Mouse (Mus musculus) MEL (cell line): ENCODE results near the gene Paqr5. TPM values are rescaled to one million over a fixed set of nuclear protein-coding genes. Genes with fewer than 3 reads are reported as not detected.

Source experiments
- DNase-seq: peaks from one replicate; pipeline ENCODE4 v3.0.0; 2011; ENCODE audit warnings: low read depth, low spot score
- H3K27ac ChIP-seq: 2 replicates; pipeline ENCODE4 v1.5.1; 2012; ENCODE audit warnings: low read depth, mild to moderate bottlenecking, control low read depth, low read length, moderate library complexity; ENCODE audit not compliant: control insufficient read depth
- H3K27me3 ChIP-seq, 2 experiments: fragments of 150-350 bp in 1 of 2; sonication (generic) in 1 of 2; 2 replicates each; pipeline ENCODE4 v1.6.1; 2012; ENCODE audit warnings: low read length in 2 of 2, mild to moderate bottlenecking in 2 of 2, improper control_type of control experiment in 1 of 2, moderate library complexity in 1 of 2; ENCODE audit not compliant: insufficient read depth in 2 of 2, control insufficient read depth in 1 of 2
- H3K36me3 ChIP-seq, 2 experiments: 2 replicates each; pipeline ENCODE4 v1.6.1; 2012 to 2014; ENCODE audit warnings: low read length in 2 of 2, improper control_type of control experiment in 1 of 2, inconsistent platforms in 1 of 2, mild to moderate bottlenecking in 1 of 2; ENCODE audit not compliant: insufficient read depth in 2 of 2, control insufficient read depth in 1 of 2
- H3K4me1 ChIP-seq, 2 experiments: fragments of 150-350 bp in 1 of 2; sonication (generic) in 1 of 2; 2 replicates each; pipeline ENCODE4 v1.6.1; 2012; ENCODE audit warnings: low read length in 2 of 2, improper control_type of control experiment in 1 of 2, mild to moderate bottlenecking in 1 of 2; ENCODE audit not compliant: insufficient read depth in 2 of 2, control insufficient read depth in 1 of 2
- H3K4me3 ChIP-seq, 2 experiments: fragments of 150-350 bp in 1 of 2; sonication (generic) in 1 of 2; 2 replicates each; pipeline ENCODE4 v1.5.1; 2012; ENCODE audit warnings: low read depth in 2 of 2, low read length in 2 of 2, mild to moderate bottlenecking in 2 of 2, moderate library complexity in 2 of 2, control low read depth in 1 of 2, improper control_type of control experiment in 1 of 2; ENCODE audit not compliant: control insufficient read depth in 1 of 2, insufficient read depth in 1 of 2
- H3K79me2 ChIP-seq: 2 replicates; pipeline ENCODE4 v1.6.1; 2012; ENCODE audit warnings: mild to moderate bottlenecking, low read length, moderate library complexity; ENCODE audit not compliant: control insufficient read depth, poor library complexity, insufficient read depth
- H3K9ac ChIP-seq: 2 replicates; pipeline ENCODE4 v1.6.1; 2012; ENCODE audit warnings: low read depth, mild to moderate bottlenecking, control low read depth, low read length, moderate library complexity; ENCODE audit not compliant: control insufficient read depth, poor library complexity, severe bottlenecking
- H3K9me3 ChIP-seq: fragments of 150-350 bp; sonication (generic); replicated peaks from 2 replicates; pipeline ENCODE4 v1.6.1; 2012; ENCODE audit warnings: mild to moderate bottlenecking, low read length, improper control_type of control experiment, moderate library complexity; ENCODE audit not compliant: insufficient read depth
- CHD1 ChIP-seq: IDR thresholded peaks from 2 replicates; pipeline ENCODE4 v1.6.1; 2012; ENCODE audit warnings: low read depth, mild to moderate bottlenecking, inconsistent platforms, low read length, improper control_type of control experiment
- CTCF ChIP-seq, 3 experiments: IDR thresholded peaks in 2 of 3; conservative IDR thresholded peaks in 1 of 3; 2 replicates each; pipeline ENCODE4 v1.5.1; 2011 to 2012; ENCODE audit warnings: low read length in 3 of 3, low read depth in 2 of 3, mild to moderate bottlenecking in 2 of 3, improper control_type of control experiment in 1 of 3, inconsistent platforms in 1 of 3, mixed read lengths in 1 of 3, moderate library complexity in 1 of 3; ENCODE audit not compliant: control insufficient read depth in 1 of 3, insufficient read depth in 1 of 3, poor library complexity in 1 of 3, severe bottlenecking in 1 of 3
- GABPA ChIP-seq: IDR thresholded peaks from 2 replicates; pipeline ENCODE4 v1.6.1; 2012; ENCODE audit warnings: low read depth, mild to moderate bottlenecking, inconsistent platforms, low read length, improper control_type of control experiment, moderate library complexity
- GATA1 ChIP-seq: IDR thresholded peaks from 2 replicates; pipeline ENCODE4 v1.6.1; 2011; ENCODE audit warnings: low read depth, low read length, improper control_type of control experiment
- HCFC1 ChIP-seq: IDR thresholded peaks from 2 replicates; pipeline ENCODE4 v1.6.1; 2012; ENCODE audit warnings: low read depth, mild to moderate bottlenecking, inconsistent platforms, low read length, improper control_type of control experiment, moderate library complexity
- MAX ChIP-seq: IDR thresholded peaks from 2 replicates; pipeline ENCODE4 v1.6.1; 2011; ENCODE audit warnings: low read length, improper control_type of control experiment
- MYB ChIP-seq: IDR thresholded peaks from 2 replicates; pipeline ENCODE4 v1.6.1; 2011; ENCODE audit warnings: mild to moderate bottlenecking, low read depth, low read length, improper control_type of control experiment
- POLR2AphosphoS2 ChIP-seq: IDR thresholded peaks from 2 replicates; pipeline ENCODE4 v1.6.1; 2011; ENCODE audit warnings: low read length, improper control_type of control experiment
- POLR2AphosphoS5 ChIP-seq: IDR thresholded peaks from 2 replicates; pipeline ENCODE4 v1.6.1; 2012; ENCODE audit warnings: low read depth, borderline replicate concordance, mild to moderate bottlenecking, inconsistent platforms, low read length, moderate library complexity, mixed read lengths
- RAD21 ChIP-seq: IDR thresholded peaks from 2 replicates; pipeline ENCODE4 v1.6.1; 2011; ENCODE audit warnings: mild to moderate bottlenecking, low read depth, low read length, improper control_type of control experiment
- SIN3A ChIP-seq: IDR thresholded peaks from 2 replicates; pipeline ENCODE4 v1.6.1; 2012; ENCODE audit warnings: low read length, improper control_type of control experiment, inconsistent platforms
- USF1 ChIP-seq: IDR thresholded peaks from 2 replicates; pipeline ENCODE4 v1.6.1; 2014; ENCODE audit warnings: low read depth, mild to moderate bottlenecking, inconsistent platforms, low read length, improper control_type of control experiment, moderate library complexity
- ZC3H11A ChIP-seq: IDR thresholded peaks from 2 replicates; pipeline ENCODE4 v1.6.1; 2012; ENCODE audit warnings: low read depth, mild to moderate bottlenecking, inconsistent platforms, low read length, improper control_type of control experiment
- polyA plus RNA-seq, 2 experiments: library from polyadenylated mRNA; stranded (reverse) in 1 of 2; unstranded in 1 of 2; fragments of >175 nt in 1 of 2; fragments of >200 nt in 1 of 2; gene quantifications; 2 replicates each; pipeline versions ENCODE4 v1.2.1 to v1.2.4; 2012; ENCODE audit warnings: low replicate concordance in 2 of 2, low read depth in 1 of 2; ENCODE audit not compliant: insufficient read length in 2 of 2, insufficient read depth in 1 of 2, missing spikeins in 1 of 2
- total RNA-seq: library from RNA; depleted of rRNA; stranded (reverse); fragments of 300-350 nt; gene quantifications from 2 replicates; pipeline ENCODE4 v1.2.3, GENCODE M21; 2012

Gene Paqr5
- total and polyA plus RNA-seq, 3 experiments = 0.04 TPM; not detected in 2

- peaks cover 21% of the 10 kb centered on the region for H3K79me2 ChIP-seq
- H3K27me3 ChIP-seq = no peaks in the 10 kb centered on the region
- no peak overlapping the region for H3K4me3 ChIP-seq
- peaks cover 8 to 24% of the 10 kb centered on the region in 2 experiments for H3K36me3 ChIP-seq
- TF ChIP-seq MYB (no peak), POLR2AphosphoS5 (peak; percentile 82; the same call in 1 of the 2 replicates)
- peak; percentile 66 for DNase-seq
- H3K9me3 ChIP-seq = no peaks in the 10 kb centered on the region
- no peak overlapping the region for H3K9ac ChIP-seq
- peaks cover 0 to 21% of the 10 kb centered on the region in 2 experiments; a peak in 2 of 4 replicates for H3K4me1 ChIP-seq
- no peak overlapping the region for H3K27ac ChIP-seq
These were observed 117.0 kb downstream of the Paqr5 start for GRCm38 (mm10) chr9:61909633-61910032.

- peaks cover 0 to 21% of the 10 kb centered on the region in 2 experiments; a peak in 2 of 4 replicates for H3K4me1 ChIP-seq
These were observed 117.7 kb downstream of the Paqr5 start for GRCm38 (mm10) chr9:61908832-61909407.

GRCm38 (mm10) chr9:61908341-61908740, 118.3 kb downstream of the Paqr5 start:
- Histone ChIP-seq H3K4me3 (no peak overlapping the region), H3K36me3 (peaks cover 5 to 24% of the 10 kb centered on the region in 2 experiments), H3K27ac (no peak overlapping the region), H3K27me3 (no peaks in the 10 kb centered on the region), H3K9ac (no peak overlapping the region), H3K9me3 (no peaks in the 10 kb centered on the region), H3K4me1 (peaks cover 0 to 21% of the 10 kb centered on the region in 2 experiments; a peak in 2 of 4 replicates), H3K79me2 (peaks cover 12% of the 10 kb centered on the region)
- peak; percentile 51 for DNase-seq
- TF ChIP-seq USF1 (no peak), SIN3A (no peak), RAD21 (no peak), ZC3H11A (no peak), HCFC1 (no peak), MYB (no peak), GATA1 (no peak), CHD1 (no peak)

More at GRCm38 (mm10) chr9:61908832-61909407, 117.7 kb downstream of the Paqr5 start:
- no peak overlapping the region for H3K4me3 ChIP-seq
- no peak overlapping the region for H3K9ac ChIP-seq
- H3K27ac ChIP-seq = no peak overlapping the region
- DNase-seq = no peak
- no peak for TF ChIP-seq POLR2AphosphoS2
- no peak for TF ChIP-seq CTCF (IDR thresholded peaks at IDR 0.05 in 2 of 3, conservative IDR thresholded peaks at IDR 0.05 in 1 of 3; ENCODE audit: control insufficient read depth in 1 of 3, insufficient read depth in 1 of 3, low read depth in 2 of 3, low read length in 3 of 3, poor library complexity in 1 of 3, severe bottlenecking in 1 of 3)
- no peak for TF ChIP-seq GABPA
- 0 out of 2 replicates have a peak, but pooled peaks have one; percentile 47 for TF ChIP-seq POLR2AphosphoS5
- no peak for TF ChIP-seq MAX
- H3K9me3 ChIP-seq = no peaks in the 10 kb centered on the region
- H3K36me3 ChIP-seq = peaks cover 8 to 24% of the 10 kb centered on the region in 2 experiments
- H3K79me2 ChIP-seq = peaks cover 18% of the 10 kb centered on the region
- H3K27me3 ChIP-seq = no peaks in the 10 kb centered on the region
